Mouse (Mus musculus) midbrain, postnatal 0 days (tissue): ENCODE measurements at regions not wholly inside any gene's neighbourhood (a gene's known extent, or its start where the extent isn't known, plus 50 kb on each side); places are given as distances from the start of the nearest gene placed in this dataset.

ENCODE experiments used
- ATAC-seq: fragments of 200-750 bp; cut with Nextera tagmentation; 2 replicates; pipeline ENCODE4 v1.8.0; 2017; ENCODE audit warnings: moderate number of reproducible peaks, mild to moderate bottlenecking, moderate TSS enrichment, moderate library complexity; ENCODE audit not compliant: low FRiP score
- DNase-seq: peaks from one replicate; pipeline ENCODE4 v3.0.0-alpha.2; 2015; ENCODE audit warnings: low spot score
- H3K27ac ChIP-seq: fragments of 300-500 bp; sonication (generic); 2 replicates; pipeline ENCODE4 v1.5.1; 2014; ENCODE audit warnings: low read depth, mild to moderate bottlenecking, low read length, mixed read lengths
- H3K27me3 ChIP-seq: fragments of 300-500 bp; sonication (generic); 2 replicates; pipeline ENCODE4 v1.6.1; 2014; ENCODE audit warnings: low read length, control low read depth, mixed read lengths; ENCODE audit not compliant: insufficient read depth
- H3K36me3 ChIP-seq: fragments of 300-500 bp; sonication (generic); 2 replicates; pipeline ENCODE4 v1.6.1; 2014; ENCODE audit warnings: low read length, control low read depth, mixed read lengths; ENCODE audit not compliant: insufficient read depth
- H3K4me1 ChIP-seq: fragments of 300-500 bp; sonication (generic); 2 replicates; pipeline ENCODE4 v1.6.1; 2014; ENCODE audit warnings: mild to moderate bottlenecking, control low read depth, antibody characterized with exemption, low read length, mixed read lengths; ENCODE audit not compliant: insufficient read depth
- H3K4me2 ChIP-seq: fragments of 300-500 bp; sonication (generic); 2 replicates; pipeline ENCODE4 v1.6.1; 2014; ENCODE audit warnings: low read depth, mild to moderate bottlenecking, low read length, mixed read lengths; ENCODE audit not compliant: poor library complexity, severe bottlenecking
- H3K4me3 ChIP-seq: fragments of 300-500 bp; sonication (generic); 2 replicates; pipeline ENCODE4 v1.5.1; 2014; ENCODE audit warnings: low read depth, mild to moderate bottlenecking, low read length, moderate library complexity
- H3K9ac ChIP-seq: fragments of 300-500 bp; sonication (generic); replicated peaks from 2 replicates; pipeline ENCODE4 v1.6.1; 2014; ENCODE audit warnings: mild to moderate bottlenecking, low read length, moderate library complexity, mixed read lengths; ENCODE audit not compliant: poor library complexity, severe bottlenecking
- H3K9me3 ChIP-seq: fragments of 300-500 bp; sonication (generic); 2 replicates; pipeline ENCODE4 v1.6.1; 2016; ENCODE audit warnings: low read length, control low read depth
- CTCF ChIP-seq: IDR thresholded peaks from 2 replicates; pipeline ENCODE4 v1.5.1; 2016; ENCODE audit warnings: antibody characterized with exemption, mild to moderate bottlenecking
- WGBS: fragments of 180-500 bp; shearing (Covaris S2); extraction: QIAGEN DNeasy Blood & Tissue Kit; methylation state at CpG from one replicate; pipeline ENCODE4 v1.1.7; 2014; 5-methylcytosine and 5-hydroxymethylcytosine counted together

DNA sequence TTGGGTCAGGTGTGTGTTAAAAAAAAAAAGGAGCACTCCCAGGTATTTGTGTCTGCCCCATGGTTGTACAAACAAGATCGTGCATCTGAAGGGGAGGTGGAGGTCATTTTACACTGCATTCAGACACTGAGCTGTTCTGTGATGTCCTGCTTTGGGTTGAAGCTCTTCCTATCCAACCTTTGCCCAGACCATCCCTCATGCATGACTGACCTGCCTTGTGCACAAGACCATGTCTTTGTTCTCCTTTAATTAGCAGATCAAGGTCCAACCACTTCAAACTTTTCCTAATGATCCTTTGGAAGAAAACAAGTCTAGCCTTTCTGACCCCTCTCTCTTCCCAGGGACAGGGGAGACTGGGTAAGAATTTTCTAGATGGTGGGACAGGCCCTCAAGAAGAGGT, 143.0 kb upstream of the Maf start:
- Histone ChIP-seq H3K4me3 (no peak overlapping the region), H3K4me2 (no peak overlapping the region), H3K9ac (no peak overlapping the region), H3K4me1 (no peaks in the 10 kb centered on the region), H3K27ac (no peak overlapping the region), H3K36me3 (no peaks in the 10 kb centered on the region), H3K27me3 (no peaks in the 10 kb centered on the region), H3K9me3 (no peaks in the 10 kb centered on the region)
- no peak for TF ChIP-seq CTCF
- WGBS = 73% methylated on average over 1 of the region's 1 CpGs
- ATAC-seq = no peak
- no peak for DNase-seq

GRCm38 (mm10) chr8:115833391-115833790, 125.8 kb upstream of the Maf start:
- no peak overlapping the region for H3K4me3 ChIP-seq

GRCm38 (mm10) chr8:115831675-115832074, 124.1 kb upstream of the Maf start:
- no peak overlapping the region for H3K9ac ChIP-seq
- DNase-seq (no peak), ATAC-seq (no peak)
- no peaks in the 10 kb centered on the region for H3K36me3 ChIP-seq
- no peak for TF ChIP-seq CTCF
- WGBS = 23% methylated on average over 1 of the region's 1 CpGs
- H3K9me3 ChIP-seq = no peaks in the 10 kb centered on the region
- no peak overlapping the region for H3K4me2 ChIP-seq
- no peak overlapping the region for H3K4me3 ChIP-seq
- no peaks in the 10 kb centered on the region for H3K27me3 ChIP-seq
- no peaks in the 10 kb centered on the region for H3K4me1 ChIP-seq
- H3K27ac ChIP-seq = no peak overlapping the region

More at GRCm38 (mm10) chr8:115833391-115833790, 125.8 kb upstream of the Maf start:
- H3K36me3 ChIP-seq = no peaks in the 10 kb centered on the region
- no peak overlapping the region for H3K27ac ChIP-seq
- H3K4me1 ChIP-seq = no peaks in the 10 kb centered on the region
- no peak for TF ChIP-seq CTCF
- H3K9ac ChIP-seq = no peak overlapping the region
- no peaks in the 10 kb centered on the region for H3K9me3 ChIP-seq
- H3K27me3 ChIP-seq = no peaks in the 10 kb centered on the region
- no peak overlapping the region for H3K4me2 ChIP-seq
- DNase-seq (no peak), ATAC-seq (no peak)

GRCm38 (mm10) chr8:115830012-115830662, 122.5 kb upstream of the Maf start:
- H3K4me1 ChIP-seq = no peaks in the 10 kb centered on the region
- H3K9ac ChIP-seq = no peak overlapping the region
- no peak overlapping the region for H3K4me3 ChIP-seq
- DNase-seq = no peak
- no peak overlapping the region for H3K27ac ChIP-seq
- H3K9me3 ChIP-seq = no peaks in the 10 kb centered on the region
- 72% methylated on average over 4 of the region's 4 CpGs for WGBS
- TF ChIP-seq CTCF = no peak
- H3K36me3 ChIP-seq = no peaks in the 10 kb centered on the region
- no peaks in the 10 kb centered on the region for H3K27me3 ChIP-seq
- no peak overlapping the region for H3K4me2 ChIP-seq
- ATAC-seq = no peak

- Histone ChIP-seq H3K27me3 (no peaks in the 10 kb centered on the region), H3K4me2 (no peak overlapping the region), H3K27ac (no peak overlapping the region), H3K9me3 (no peaks in the 10 kb centered on the region), H3K36me3 (no peaks in the 10 kb centered on the region), H3K9ac (no peak overlapping the region), H3K4me3 (no peak overlapping the region), H3K4me1 (no peaks in the 10 kb centered on the region)
- ATAC-seq = no peak
- no peak for DNase-seq
- WGBS = 80% methylated on average over 3 of the region's 3 CpGs
- no peak for TF ChIP-seq CTCF
These were observed 118.9 kb upstream of the Maf start for GRCm38 (mm10) chr8:115826516-115826915.

GRCm38 (mm10) chr8:115825899-115826502, 118.4 kb upstream of the Maf start:
- no peak overlapping the region for H3K4me3 ChIP-seq
- ATAC-seq = no peak
- WGBS = 88% methylated on average over 5 of the region's 5 CpGs

More at GRCm38 (mm10) chr8:115825899-115826502, 118.4 kb upstream of the Maf start:
- no peak overlapping the region for H3K27ac ChIP-seq
- no peaks in the 10 kb centered on the region for H3K36me3 ChIP-seq
- TF ChIP-seq CTCF = no peak
- H3K4me2 ChIP-seq = no peak overlapping the region
- no peak for DNase-seq
- H3K9ac ChIP-seq = no peak overlapping the region
- H3K4me1 ChIP-seq = no peaks in the 10 kb centered on the region
- no peaks in the 10 kb centered on the region for H3K9me3 ChIP-seq
- no peaks in the 10 kb centered on the region for H3K27me3 ChIP-seq
